In genomic region chr8:34371973-34372665, GRCm38 (mm10) we compare ENCODE assay signal across 9 mouse cellular contexts.
DNase-seq lines count a peak whose midpoint lies in the region; ATAC-seq lines count a peak whose summit lies in the region.
"Had no signal": no experiment of that assay in that cellular context is flagged by ENCODE, and none has a peak within 500 bp of the region (broad histone marks: within the 10 kb centered on the region; RNA-seq: fewer than 3 reads in every experiment).

No protein-coding gene starts in this region.

- H3K4me3 ChIP-seq in forebrain, embryonic 15.5 days, result no peak overlapping the region
- H3K4me3 ChIP-seq: liver, embryonic 15.5 days had no signal

- 62% methylated on average over 17 of the region's 17 CpGs for WGBS in forebrain, embryonic 15.5 days

- intact Hi-C loops in left cerebral cortex, postnatal 14 days (cut with DNase I), result no loop called here

- ATAC-seq in forebrain, embryonic 15.5 days (replicated peaks), result peak; percentile 30; the same call in 1 of the 2 replicates

- H3K9ac ChIP-seq in forebrain, embryonic 15.5 days (replicated peaks), result no peak overlapping the region
- H3K9ac ChIP-seq: liver, embryonic 15.5 days had no signal

- H3K9me3 ChIP-seq in forebrain, embryonic 15.5 days, result no peaks in the 10 kb centered on the region
- H3K9me3 ChIP-seq: liver, embryonic 15.5 days had no signal

- H3K27me3 ChIP-seq in forebrain, embryonic 15.5 days, result no peaks in the 10 kb centered on the region
- H3K27me3 ChIP-seq: liver, embryonic 15.5 days had no signal

- H3K27ac ChIP-seq in forebrain, embryonic 15.5 days (replicated peaks), result peak overlapping the region; percentile 56
- H3K27ac ChIP-seq: liver, embryonic 15.5 days had no signal

- DNase-seq in right cerebral cortex, adult 18-20 months, result peak; percentile 78
- DNase-seq in right cerebral cortex, postnatal 4 days, result no peak
- DNase-seq in left cerebral cortex, postnatal 14 days (ENCODE audit: low spot score in 2 of 2), result peak; percentile 62 to 85
- DNase-seq in adipocyte (ENCODE audit: low spot score), result no peak
- DNase-seq in adrenal gland, postnatal 36 days, result no peak
- no peak for DNase-seq in embryo, embryonic 9.5 days (ENCODE audit: extremely low spot score)
- DNase-seq: kidney, postnatal 25 days had no signal

- no peaks in the 10 kb centered on the region for H3K36me3 ChIP-seq in forebrain, embryonic 15.5 days
- H3K36me3 ChIP-seq: liver, embryonic 15.5 days had no signal

- no peak overlapping the region for H3K4me2 ChIP-seq in forebrain, embryonic 15.5 days (replicated peaks)
- H3K4me2 ChIP-seq: liver, embryonic 15.5 days had no signal

- H3K4me1 ChIP-seq in forebrain, embryonic 15.5 days, result peaks cover 23% of the 10 kb centered on the region
- H3K4me1 ChIP-seq: liver, embryonic 15.5 days had no signal

Comparison
In these comparisons a context has a peak if more than half of its experiments do, and no peak if none do; other contexts are left out.
1. DNase-seq: peak in right cerebral cortex, adult 18-20 months (single experiment) and left cerebral cortex, postnatal 14 days (2 of 2); none in right cerebral cortex, postnatal 4 days (single experiment), adipocyte (single experiment), adrenal gland, postnatal 36 days (0 of 2) and embryo, embryonic 9.5 days (single experiment).